Mouse (Mus musculus) left cerebral cortex, postnatal 25 days (tissue): ENCODE measurements around the gene Brd1. TPM values are rescaled to one million over a fixed set of nuclear protein-coding genes. Genes with fewer than 3 reads are reported as not detected.

Source experiments
- DNase-seq, 2 experiments: peaks; one replicate each; pipeline ENCODE4 v3.0.0; 2022; ENCODE audit warnings: low spot score in 2 of 2, mixed read lengths in 1 of 2
- intact Hi-C: fragments of 180-260 bp; cut with DNase I; formaldehyde crosslinking; loops from one replicate; pipeline ENCODE4 v1.15.1; 2025
- total RNA-seq, 2 experiments: library from RNA; stranded (reverse); gene quantifications; 2 replicates each; pipeline ENCODE4 v1.2.3; 2021

The Brd1 gene
- total RNA-seq, 2 experiments from 2014 or later = 50.5 to 52.7 TPM

GRCm38 (mm10) chr15:88697586-88697985, 36.4 kb downstream of the Brd1 start:
- intact Hi-C loops = no loop called here
- no peak for DNase-seq

- intact Hi-C loops = no loop called here
- peak in 1 of 2 experiments; percentile 67 for DNase-seq
Observed at GRCm38 (mm10) chr15:88696055-88696454, 38.0 kb downstream of the Brd1 start.

- intact Hi-C loops = no loop called here
- no peak for DNase-seq
Observed at GRCm38 (mm10) chr15:88694033-88694432, 40.0 kb downstream of the Brd1 start.

GRCm38 (mm10) chr15:88692720-88693119, 41.3 kb downstream of the Brd1 start:
- no peak for DNase-seq
- intact Hi-C loops = no loop called here

GRCm38 (mm10) chr15:88691129-88691528, 42.9 kb downstream of the Brd1 start:
- intact Hi-C loops = no loop called here
- DNase-seq = peak in 1 of 2 experiments; percentile 40

GRCm38 (mm10) chr15:88688120-88688519, 45.9 kb downstream of the Brd1 start:
- intact Hi-C loops = no loop called here

GRCm38 (mm10) chr15:88686725-88687124, 47.3 kb downstream of the Brd1 start:
- intact Hi-C loops = no loop called here
- DNase-seq = no peak

More at GRCm38 (mm10) chr15:88688120-88688519, 45.9 kb downstream of the Brd1 start:
- DNase-seq = no peak

- no peak for DNase-seq
- intact Hi-C loops = no loop called here
Observed at GRCm38 (mm10) chr15:88684039-88684438, 50.0 kb downstream of the Brd1 start.

GRCm38 (mm10) chr15:88680931-88681330, 53.1 kb downstream of the Brd1 start:
- DNase-seq = no peak
- intact Hi-C loops = no loop called here

GRCm38 (mm10) chr15:88677568-88677967, 56.5 kb downstream of the Brd1 start:
- intact Hi-C loops = no loop called here
- DNase-seq = peak in 1 of 2 experiments; percentile 62

- DNase-seq = no peak
- intact Hi-C loops = no loop called here
Observed at GRCm38 (mm10) chr15:88675998-88676397, 58.0 kb downstream of the Brd1 start.

GRCm38 (mm10) chr15:88668693-88669092, 65.3 kb downstream of the Brd1 start:
- intact Hi-C loops = no loop called here
- no peak for DNase-seq

- peak in 1 of 2 experiments; percentile 20 for DNase-seq
- intact Hi-C loops = no loop called here
Observed at GRCm38 (mm10) chr15:88667653-88668052, 66.4 kb downstream of the Brd1 start.

- DNase-seq = no peak
- intact Hi-C loops = no loop called here
Observed at GRCm38 (mm10) chr15:88665846-88666245, 68.2 kb downstream of the Brd1 start.

GRCm38 (mm10) chr15:88663041-88663440, 71.0 kb downstream of the Brd1 start:
- no peak for DNase-seq
- intact Hi-C loops = loop anchor here (5.0 kb wide), 1 partner anchor 1031 kb away; no protein-coding TSS in a partner anchor

GRCm38 (mm10) chr15:88662111-88662850, 71.8 kb downstream of the Brd1 start:
- intact Hi-C loops = loop anchor here (5.0 kb wide), 1 partner anchor 1030 kb away; no protein-coding TSS in a partner anchor
- DNase-seq = peak; percentile 39 to 46

GRCm38 (mm10) chr15:88661654-88662053, 72.4 kb downstream of the Brd1 start:
- DNase-seq = no peak
- intact Hi-C loops = loop anchor here (5.0 kb wide), 1 partner anchor 1029 kb away; no protein-coding TSS in a partner anchor

- intact Hi-C loops = loop anchor here (5.0 to 10.0 kb wide), 4 partner anchors 95 to 1025 kb away; no protein-coding TSS in a partner anchor
- no peak for DNase-seq
Observed at GRCm38 (mm10) chr15:88652006-88652405, 82.0 kb downstream of the Brd1 start.

- intact Hi-C loops = loop anchor here (5.0 to 10.0 kb wide), 4 partner anchors 94 to 1024 kb away; no protein-coding TSS in a partner anchor
- DNase-seq = peak; percentile 82 to 85
Observed at GRCm38 (mm10) chr15:88651019-88651418, 83.0 kb downstream of the Brd1 start.
